Mouse (Mus musculus): ENCODE results near the gene Maml3. TPM values are rescaled to one million over a fixed set of nuclear protein-coding genes. Genes with fewer than 3 reads are reported as not detected.

The Maml3 gene
- polyA plus RNA-seq, 1 experiment from 2014 or later: 2.9 TPM

DNA sequence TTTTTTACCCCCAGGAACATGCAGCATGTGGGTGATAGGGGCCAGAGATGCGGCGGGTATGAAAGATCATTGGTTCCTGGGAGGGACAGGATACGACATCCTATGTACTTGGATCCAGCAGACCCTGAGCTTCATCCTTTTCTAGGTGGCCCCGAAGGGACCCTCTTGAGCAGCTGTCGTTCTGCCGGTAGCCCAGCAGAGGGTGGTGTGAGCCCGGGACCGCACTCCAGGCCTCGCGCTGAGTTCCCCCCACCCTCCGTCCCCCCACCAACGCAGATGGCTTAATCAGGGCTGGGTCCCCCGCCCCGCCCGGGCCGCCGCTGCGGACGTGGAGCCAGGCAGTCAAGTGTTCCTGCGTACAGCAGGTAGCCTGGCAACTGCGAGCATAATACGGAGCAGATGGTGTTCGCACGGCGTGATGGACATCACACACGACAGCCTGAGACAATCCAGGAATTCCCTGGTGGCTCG is 403.6 kb downstream of the Maml3 start:
- H3K36me3 ChIP-seq (ENCODE audit: control insufficient read depth, insufficient read depth, low read length): no peaks in the 10 kb centered on the region
- no peaks in the 10 kb centered on the region for H3K9me3 ChIP-seq (ENCODE audit: control insufficient read depth, low read length)
- DNase-seq (ENCODE audit: low spot score) (peak; percentile 88), ATAC-seq (ENCODE audit: low FRiP score, low TSS enrichment) (peak; percentile 91)
- H3K4me3 ChIP-seq (ENCODE audit: low read depth, low read length): peak overlapping the region; percentile 38
- H3K27me3 ChIP-seq (ENCODE audit: control insufficient read depth, insufficient read depth, low read length): no peaks in the 10 kb centered on the region
- peak overlapping the region; percentile 77 for H3K4me2 ChIP-seq (replicated peaks; ENCODE audit: low read depth)
- peak overlapping the region; percentile 47 for H3K9ac ChIP-seq (ENCODE audit: low read length)
- under 1% methylated on average over 27 of the region's 27 CpGs for WGBS
- peak overlapping the region; percentile 56; the same call in 1 of the 2 replicates for H3K27ac ChIP-seq (replicated peaks)
- TF ChIP-seq EP300 (optimal IDR thresholded peaks at IDR 0.05) (no peak), CTCF (IDR thresholded peaks at IDR 0.05; ENCODE audit: low read depth) (peak; percentile 85)
- peaks cover 8% of the 10 kb centered on the region for H3K4me1 ChIP-seq (replicated peaks; ENCODE audit: control insufficient read depth, insufficient read depth)

GRCm38 (mm10) chr3:51700731-51701280 is 404.1 kb downstream of the Maml3 start:
- H3K9me3 ChIP-seq (ENCODE audit: control insufficient read depth, low read length): no peaks in the 10 kb centered on the region
- 0 out of 2 replicates have a peak overlapping the region, but pooled peaks have one; percentile 20 for H3K27ac ChIP-seq (replicated peaks)
- H3K4me3 ChIP-seq (ENCODE audit: low read depth, low read length): peak overlapping the region; percentile 38; the same call in 1 of the 2 replicates
- no peak for TF ChIP-seq CTCF (IDR thresholded peaks at IDR 0.05; ENCODE audit: low read depth)
- no peak for TF ChIP-seq EP300 (optimal IDR thresholded peaks at IDR 0.05)
- no peak for DNase-seq (ENCODE audit: low spot score)
- H3K4me2 ChIP-seq (replicated peaks; ENCODE audit: low read depth): peak overlapping the region; percentile 77
- H3K9ac ChIP-seq (ENCODE audit: low read length): peak overlapping the region; percentile 47
- no peaks in the 10 kb centered on the region for H3K27me3 ChIP-seq (ENCODE audit: control insufficient read depth, insufficient read depth, low read length)
- WGBS: 17% methylated on average over 15 of the region's 15 CpGs
- H3K4me1 ChIP-seq (replicated peaks; ENCODE audit: control insufficient read depth, insufficient read depth): peaks cover 8% of the 10 kb centered on the region
- ATAC-seq (ENCODE audit: low FRiP score, low TSS enrichment): no peak
- H3K36me3 ChIP-seq (ENCODE audit: control insufficient read depth, insufficient read depth, low read length): no peaks in the 10 kb centered on the region

DNA sequence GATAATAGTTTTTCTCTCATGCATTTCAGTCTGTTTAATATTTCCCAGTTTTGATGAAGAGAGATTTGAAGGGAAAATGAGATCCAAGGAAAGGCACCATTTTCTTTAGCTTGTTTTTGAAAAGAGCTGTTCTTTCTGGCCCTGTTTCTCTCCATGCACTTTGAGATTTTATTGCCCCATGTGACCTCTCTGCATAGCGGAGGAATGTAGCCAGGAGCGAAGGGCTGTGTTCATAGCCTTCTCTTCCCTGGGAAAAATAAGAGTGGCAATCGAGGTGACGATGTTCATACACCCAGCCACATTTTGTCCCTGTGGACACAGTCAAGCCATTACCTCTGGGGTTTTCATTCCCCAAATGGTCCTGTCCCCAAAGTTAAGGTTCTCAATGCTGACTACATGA is 404.8 kb downstream of the Maml3 start:
- H3K9ac ChIP-seq (ENCODE audit: low read length): no peak overlapping the region; the same call in 1 of the 2 replicates
- H3K9me3 ChIP-seq (ENCODE audit: control insufficient read depth, low read length): no peaks in the 10 kb centered on the region
- H3K27ac ChIP-seq (replicated peaks): no peak overlapping the region
- WGBS: 78% methylated on average over 4 of the region's 4 CpGs
- H3K27me3 ChIP-seq (ENCODE audit: control insufficient read depth, insufficient read depth, low read length): no peaks in the 10 kb centered on the region
- TF ChIP-seq CTCF (IDR thresholded peaks at IDR 0.05; ENCODE audit: low read depth): no peak
- no peak for TF ChIP-seq EP300 (optimal IDR thresholded peaks at IDR 0.05)
- H3K4me2 ChIP-seq (replicated peaks; ENCODE audit: low read depth): peak overlapping the region; percentile 77; the same call in 1 of the 2 replicates
- ATAC-seq (ENCODE audit: low FRiP score, low TSS enrichment) (no peak), DNase-seq (ENCODE audit: low spot score) (no peak)
- peaks cover 8% of the 10 kb centered on the region for H3K4me1 ChIP-seq (replicated peaks; ENCODE audit: control insufficient read depth, insufficient read depth)
- no peaks in the 10 kb centered on the region for H3K36me3 ChIP-seq (ENCODE audit: control insufficient read depth, insufficient read depth, low read length)
- H3K4me3 ChIP-seq (ENCODE audit: low read depth, low read length): no peak overlapping the region

GRCm38 (mm10) chr3:51697931-51698330 is 406.9 kb downstream of the Maml3 start:
- no peaks in the 10 kb centered on the region for H3K9me3 ChIP-seq (ENCODE audit: control insufficient read depth, low read length)
- no peaks in the 10 kb centered on the region for H3K36me3 ChIP-seq (ENCODE audit: control insufficient read depth, insufficient read depth, low read length)
- no peak overlapping the region for H3K9ac ChIP-seq (ENCODE audit: low read length)
- H3K27me3 ChIP-seq (ENCODE audit: control insufficient read depth, insufficient read depth, low read length): no peaks in the 10 kb centered on the region
- no peak overlapping the region for H3K27ac ChIP-seq (replicated peaks)
- DNase-seq (ENCODE audit: low spot score) (no peak), ATAC-seq (ENCODE audit: low FRiP score, low TSS enrichment) (no peak)
- TF ChIP-seq CTCF (IDR thresholded peaks at IDR 0.05; ENCODE audit: low read depth) (no peak), EP300 (optimal IDR thresholded peaks at IDR 0.05) (no peak)
- WGBS: 93% methylated on average over 3 of the region's 3 CpGs
- H3K4me2 ChIP-seq (replicated peaks; ENCODE audit: low read depth): no peak overlapping the region
- peaks cover 8% of the 10 kb centered on the region for H3K4me1 ChIP-seq (replicated peaks; ENCODE audit: control insufficient read depth, insufficient read depth)
- H3K4me3 ChIP-seq (ENCODE audit: low read depth, low read length): no peak overlapping the region

GRCm38 (mm10) chr3:51695713-51696112 is 409.2 kb downstream of the Maml3 start:
- H3K4me2 ChIP-seq (replicated peaks; ENCODE audit: low read depth): no peak overlapping the region
- whole genome bisulfite sequencing: 66% methylated on average over 3 of the region's 3 CpGs
- no peak for DNase-seq (ENCODE audit: low spot score)
- H3K27ac ChIP-seq (replicated peaks): no peak overlapping the region
- H3K9me3 ChIP-seq (ENCODE audit: control insufficient read depth, low read length): no peaks in the 10 kb centered on the region
- no peaks in the 10 kb centered on the region for H3K27me3 ChIP-seq (ENCODE audit: control insufficient read depth, insufficient read depth, low read length)
- no peak overlapping the region for H3K4me3 ChIP-seq (ENCODE audit: low read depth, low read length)
- H3K9ac ChIP-seq (ENCODE audit: low read length): no peak overlapping the region
- TF ChIP-seq EP300 (optimal IDR thresholded peaks at IDR 0.05) (no peak), CTCF (IDR thresholded peaks at IDR 0.05; ENCODE audit: low read depth) (no peak)
- H3K36me3 ChIP-seq (ENCODE audit: control insufficient read depth, insufficient read depth, low read length): no peaks in the 10 kb centered on the region
- no peaks in the 10 kb centered on the region; the same call in 1 of the 2 replicates for H3K4me1 ChIP-seq (replicated peaks; ENCODE audit: control insufficient read depth, insufficient read depth)
- no peak for ATAC-seq (ENCODE audit: low FRiP score, low TSS enrichment)

- H3K27ac ChIP-seq (replicated peaks): no peak overlapping the region
- DNase-seq (ENCODE audit: low spot score) (peak; percentile 54), ATAC-seq (ENCODE audit: low FRiP score, low TSS enrichment) (peak; percentile 60)
- no peak for TF ChIP-seq CTCF (IDR thresholded peaks at IDR 0.05; ENCODE audit: low read depth)
- TF ChIP-seq EP300 (optimal IDR thresholded peaks at IDR 0.05): no peak
- no peak overlapping the region for H3K9ac ChIP-seq (ENCODE audit: low read length)
- H3K27me3 ChIP-seq (ENCODE audit: control insufficient read depth, insufficient read depth, low read length): no peaks in the 10 kb centered on the region
- H3K36me3 ChIP-seq (ENCODE audit: control insufficient read depth, insufficient read depth, low read length): peaks cover 4% of the 10 kb centered on the region; the same call in 1 of the 2 replicates
- H3K4me3 ChIP-seq (ENCODE audit: low read depth, low read length): 0 out of 2 replicates have a peak overlapping the region, but pooled peaks have one; percentile 8
- H3K4me2 ChIP-seq (replicated peaks; ENCODE audit: low read depth): no peak overlapping the region
- H3K4me1 ChIP-seq (replicated peaks; ENCODE audit: control insufficient read depth, insufficient read depth): no peaks in the 10 kb centered on the region; the same call in 1 of the 2 replicates
- H3K9me3 ChIP-seq (ENCODE audit: control insufficient read depth, low read length): no peaks in the 10 kb centered on the region
- WGBS: 77% methylated on average over 14 of the region's 14 CpGs
Measured at GRCm38 (mm10) chr3:51694576-51694975, 410.3 kb downstream of the Maml3 start.

Measured in stomach, postnatal 0 days (tissue).